Mouse (Mus musculus): ENCODE data around the gene Grm6. TPM values are rescaled to one million over a fixed set of nuclear protein-coding genes. Genes with fewer than 3 reads are reported as not detected.

Gene Grm6
- polyA plus RNA-seq, 1 experiment from 2014 or later, result 0.17 TPM

DNA sequence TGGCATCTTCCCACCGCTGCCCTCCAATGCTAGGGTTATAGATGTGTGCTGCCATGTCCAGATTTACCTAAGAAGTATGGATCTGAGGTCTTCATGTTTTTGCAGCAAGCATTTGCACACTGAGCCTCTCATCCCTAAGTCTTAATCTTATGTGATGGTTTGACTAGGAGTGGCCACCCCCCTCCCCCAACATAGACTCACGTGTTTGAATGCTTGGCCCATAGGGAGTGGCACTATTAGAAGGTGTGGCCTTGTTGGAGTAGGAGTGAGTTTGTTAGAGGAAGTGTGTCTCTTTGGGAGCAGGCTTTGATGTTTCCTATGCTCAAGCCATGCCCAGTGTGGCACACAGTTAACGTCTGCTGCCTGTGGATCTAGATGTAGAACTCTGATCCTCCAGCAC lies 28.2 kb downstream of the Grm6 start:
- Histone ChIP-seq H3K27me3 (replicated peaks; ENCODE audit: insufficient read depth, low read length) (no peaks in the 10 kb centered on the region), H3K4me1 (ENCODE audit: insufficient read depth, low read depth, low read length) (no peaks in the 10 kb centered on the region), H3K4me2 (replicated peaks; ENCODE audit: low read depth, low read length) (no peak overlapping the region), H3K4me3 (ENCODE audit: low read depth, low read length) (no peak overlapping the region), H3K9ac (replicated peaks; ENCODE audit: low read depth) (no peak overlapping the region), H3K27ac (ENCODE audit: low read length) (no peak overlapping the region), H3K36me3 (ENCODE audit: insufficient read depth, low read length) (peaks cover 4% of the 10 kb centered on the region; the same call in 1 of the 2 replicates), H3K9me3 (ENCODE audit: low read length) (no peaks in the 10 kb centered on the region)
- DNase-seq (ENCODE audit: low spot score), result no peak
- no peak for TF ChIP-seq EP300 (IDR thresholded peaks at IDR 0.05)
- TF ChIP-seq CTCF (IDR thresholded peaks at IDR 0.05), result no peak
- whole genome bisulfite sequencing, result 85% methylated on average over 3 of the region's 3 CpGs
- ATAC-seq, result no peak

DNA sequence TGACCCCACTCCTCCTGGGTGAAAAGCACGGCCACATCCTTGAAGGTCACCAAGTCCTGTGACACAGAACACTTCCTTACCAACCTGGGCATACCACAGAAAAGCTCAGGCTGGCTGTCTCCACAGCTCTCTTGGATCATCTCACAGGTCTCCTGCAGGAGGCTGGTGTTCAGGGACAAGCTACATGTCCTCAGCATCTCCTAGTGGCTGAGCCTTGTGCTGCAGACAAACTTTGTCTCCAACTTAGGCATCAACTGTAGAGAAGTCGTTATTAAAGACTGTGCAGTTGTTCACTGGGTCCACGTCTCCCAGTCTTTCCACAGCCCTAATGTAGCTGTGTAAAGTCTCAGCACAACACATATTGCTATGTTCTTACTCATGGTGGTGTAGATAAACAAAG lies 33.3 kb downstream of the Grm6 start:
- ATAC-seq (no peak), DNase-seq (ENCODE audit: low spot score) (no peak)
- H3K4me1 ChIP-seq (ENCODE audit: insufficient read depth, low read depth, low read length), result no peaks in the 10 kb centered on the region
- H3K4me2 ChIP-seq (replicated peaks; ENCODE audit: low read depth, low read length), result no peak overlapping the region
- no peaks in the 10 kb centered on the region for H3K27me3 ChIP-seq (replicated peaks; ENCODE audit: insufficient read depth, low read length)
- H3K36me3 ChIP-seq (ENCODE audit: insufficient read depth, low read length), result no peaks in the 10 kb centered on the region
- no peak overlapping the region for H3K4me3 ChIP-seq (ENCODE audit: low read depth, low read length)
- no peak overlapping the region for H3K27ac ChIP-seq (ENCODE audit: low read length)
- H3K9me3 ChIP-seq (ENCODE audit: low read length), result no peaks in the 10 kb centered on the region
- TF ChIP-seq CTCF (IDR thresholded peaks at IDR 0.05), result no peak
- no peak for TF ChIP-seq EP300 (IDR thresholded peaks at IDR 0.05)
- H3K9ac ChIP-seq (replicated peaks; ENCODE audit: low read depth), result no peak overlapping the region
- 81% methylated on average over 3 of the region's 3 CpGs for WGBS

DNA sequence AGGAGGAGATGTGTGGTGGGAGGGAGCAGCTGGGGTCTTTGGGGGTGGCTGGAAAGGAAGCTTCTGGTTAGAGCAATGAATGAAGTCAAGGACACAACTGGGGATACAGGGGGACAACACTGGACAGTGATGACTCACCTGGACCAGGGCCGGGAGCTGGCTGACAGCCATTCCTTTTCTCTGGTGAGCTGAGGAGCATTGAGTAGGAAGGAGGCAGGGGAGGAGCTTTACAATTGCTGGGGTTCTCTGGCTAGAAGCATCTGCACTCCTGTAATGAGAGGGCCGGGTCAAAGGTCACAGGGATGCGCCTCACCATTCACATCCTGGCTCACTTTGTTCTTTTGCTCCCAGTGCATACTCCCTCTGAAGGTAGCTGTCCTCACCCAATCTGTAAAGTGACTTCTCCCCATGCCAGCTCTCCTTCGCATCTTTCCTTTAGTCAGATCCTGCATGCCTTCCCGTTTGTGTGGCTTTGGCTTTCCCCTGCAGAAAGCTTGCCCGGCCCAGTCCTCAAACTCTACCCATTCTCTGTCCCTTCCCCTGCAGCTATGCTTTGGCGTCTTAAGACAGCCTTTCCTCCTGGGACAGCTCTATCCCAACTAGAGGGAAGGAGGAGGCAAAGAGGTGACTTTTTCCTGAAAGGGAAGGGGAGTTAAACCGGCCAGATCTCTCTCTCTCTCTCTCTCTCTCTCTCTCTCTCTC lies 35.9 kb downstream of the Grm6 start:
- H3K4me3 ChIP-seq (ENCODE audit: low read depth, low read length), result peak overlapping the region; percentile 37; the same call in 1 of the 2 replicates
- no peaks in the 10 kb centered on the region for H3K9me3 ChIP-seq (ENCODE audit: low read length)
- H3K4me2 ChIP-seq (replicated peaks; ENCODE audit: low read depth, low read length), result peak overlapping the region; percentile 75
- no peaks in the 10 kb centered on the region for H3K4me1 ChIP-seq (ENCODE audit: insufficient read depth, low read depth, low read length)
- no peak overlapping the region for H3K9ac ChIP-seq (replicated peaks; ENCODE audit: low read depth)
- DNase-seq (ENCODE audit: low spot score) (peak; percentile 4), ATAC-seq (no peak)
- TF ChIP-seq CTCF (IDR thresholded peaks at IDR 0.05) (no peak), EP300 (IDR thresholded peaks at IDR 0.05) (no peak)
- H3K36me3 ChIP-seq (ENCODE audit: insufficient read depth, low read length), result no peaks in the 10 kb centered on the region
- no peak overlapping the region for H3K27ac ChIP-seq (ENCODE audit: low read length)
- 40% methylated on average over 8 of the region's 8 CpGs for WGBS
- no peaks in the 10 kb centered on the region for H3K27me3 ChIP-seq (replicated peaks; ENCODE audit: insufficient read depth, low read length)

- WGBS, result 10% methylated on average over 9 of the region's 10 CpGs
- H3K27ac ChIP-seq (ENCODE audit: low read length), result no peak overlapping the region
- peak; percentile 6; the same call in 1 of the 2 replicates for ATAC-seq
- TF ChIP-seq CTCF (IDR thresholded peaks at IDR 0.05), result no peak
- H3K36me3 ChIP-seq (ENCODE audit: insufficient read depth, low read length), result no peaks in the 10 kb centered on the region
- 0 out of 2 replicates have a peak overlapping the region, but pooled peaks have one; percentile 23 for H3K9ac ChIP-seq (replicated peaks; ENCODE audit: low read depth)
- H3K9me3 ChIP-seq (ENCODE audit: low read length), result no peaks in the 10 kb centered on the region
- peak overlapping the region; percentile 75 for H3K4me2 ChIP-seq (replicated peaks; ENCODE audit: low read depth, low read length)
- H3K4me3 ChIP-seq (ENCODE audit: low read depth, low read length), result peak overlapping the region; percentile 37
- DNase-seq (ENCODE audit: low spot score), result peak; percentile 13
- no peaks in the 10 kb centered on the region for H3K4me1 ChIP-seq (ENCODE audit: insufficient read depth, low read depth, low read length)
- H3K27me3 ChIP-seq (replicated peaks; ENCODE audit: insufficient read depth, low read length), result no peaks in the 10 kb centered on the region
Observed at GRCm38 (mm10) chr11:50886933-50887293, 36.4 kb downstream of the Grm6 start.

GRCm38 (mm10) chr11:50887390-50888128 lies 37.1 kb downstream of the Grm6 start, which contains the start of gene Zfp454:
Gene Zfp454, minus strand, starts transcription at chr11:50887651.
- H3K4me3 ChIP-seq (ENCODE audit: low read depth, low read length), result peak within 1 kb of the TSS; percentile 37
- WGBS, result 6% methylated on average over 26 of the region's 26 CpGs
- H3K4me1 ChIP-seq (ENCODE audit: insufficient read depth, low read depth, low read length), result no peaks in the 10 kb centered on the region
- DNase-seq (ENCODE audit: low spot score) (peak; percentile 93), ATAC-seq (peak; percentile 95)
- H3K9me3 ChIP-seq (ENCODE audit: low read length), result no peaks in the 10 kb centered on the region
- peak within 1 kb of the TSS; percentile 75 for H3K4me2 ChIP-seq (replicated peaks; ENCODE audit: low read depth, low read length)
- TF ChIP-seq EP300 (IDR thresholded peaks at IDR 0.05) (no peak), CTCF (IDR thresholded peaks at IDR 0.05) (no peak)
- 0 out of 2 replicates have a peak within 1 kb of the TSS, but pooled peaks have one; percentile 23 for H3K9ac ChIP-seq (replicated peaks; ENCODE audit: low read depth)
- no peaks in the 10 kb centered on the region for H3K27me3 ChIP-seq (replicated peaks; ENCODE audit: insufficient read depth, low read length)
- no peaks in the 10 kb centered on the region for H3K36me3 ChIP-seq (ENCODE audit: insufficient read depth, low read length)
- H3K27ac ChIP-seq (ENCODE audit: low read length), result no peak within 1 kb of the TSS

DNA sequence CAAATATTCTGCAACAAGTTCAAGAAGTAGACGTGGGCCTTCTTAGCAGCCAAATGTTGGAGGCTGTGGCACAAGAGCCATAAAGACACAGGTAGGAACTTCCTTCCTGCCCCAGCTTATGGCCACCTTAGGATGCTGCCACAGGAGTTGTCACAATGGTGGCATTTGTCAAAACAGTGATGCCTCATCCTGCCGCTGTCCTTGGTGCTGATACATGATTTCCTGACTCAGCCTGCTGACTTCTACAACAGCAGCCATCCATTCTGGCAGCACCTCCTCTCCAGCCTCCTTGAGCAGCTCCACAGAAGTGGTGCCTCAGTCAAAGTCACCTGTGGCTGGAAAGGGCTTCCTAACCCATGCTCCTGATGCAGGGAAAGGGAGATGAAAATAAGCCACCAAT lies 42.0 kb downstream of the Grm6 start:
- DNase-seq (ENCODE audit: low spot score) (no peak), ATAC-seq (no peak)
- 46% methylated on average over 2 of the region's 2 CpGs for WGBS
- Histone ChIP-seq H3K4me1 (ENCODE audit: insufficient read depth, low read depth, low read length) (no peaks in the 10 kb centered on the region), H3K4me2 (replicated peaks; ENCODE audit: low read depth, low read length) (no peak overlapping the region), H3K36me3 (ENCODE audit: insufficient read depth, low read length) (no peaks in the 10 kb centered on the region), H3K9ac (replicated peaks; ENCODE audit: low read depth) (no peak overlapping the region), H3K27ac (ENCODE audit: low read length) (no peak overlapping the region), H3K4me3 (ENCODE audit: low read depth, low read length) (no peak overlapping the region), H3K27me3 (replicated peaks; ENCODE audit: insufficient read depth, low read length) (no peaks in the 10 kb centered on the region), H3K9me3 (ENCODE audit: low read length) (0 out of 2 replicates have a peak, but pooled peaks cover 4% of the 10 kb centered on the region)
- TF ChIP-seq EP300 (IDR thresholded peaks at IDR 0.05) (no peak), CTCF (IDR thresholded peaks at IDR 0.05) (no peak)
